Mouse (Mus musculus) CH12.LX (cell line): ENCODE results near the gene Sall4. TPM values are rescaled to one million over a fixed set of nuclear protein-coding genes. Genes with fewer than 3 reads are reported as not detected.

Experiments used
- DNase-seq: peaks from one replicate; pipeline ENCODE4 v3.0.0-alpha.2; 2013; ENCODE audit errors: extremely low read depth
- H3K27ac ChIP-seq: 2 replicates; pipeline ENCODE4 v1.5.1; 2012; ENCODE audit warnings: low read depth, mild to moderate bottlenecking, control low read depth, moderate library complexity; ENCODE audit not compliant: insufficient read depth
- H3K27me3 ChIP-seq: replicated peaks from 2 replicates; pipeline ENCODE3; 2012; ENCODE audit warnings: inconsistent platforms
- H3K36me3 ChIP-seq, 2 experiments: replicated peaks in 1 of 2; 2 replicates each; pipeline versions ENCODE3 to v1.6.1; 2012; ENCODE audit warnings: inconsistent platforms in 1 of 2, low read length in 1 of 2, mild to moderate bottlenecking in 1 of 2, mixed read lengths in 1 of 2, moderate library complexity in 1 of 2; ENCODE audit not compliant: control insufficient read depth in 1 of 2, insufficient read depth in 1 of 2
- H3K4me1 ChIP-seq, 2 experiments: 2 replicates each; pipeline ENCODE4 v1.6.1; 2012; ENCODE audit warnings: inconsistent platforms in 1 of 2, moderate library complexity in 1 of 2; ENCODE audit not compliant: insufficient read depth in 2 of 2, control insufficient read depth in 1 of 2
- H3K4me2 ChIP-seq: 2 replicates; pipeline ENCODE4 v1.6.1; 2012; ENCODE audit warnings: low read depth, mild to moderate bottlenecking, control low read depth; ENCODE audit not compliant: poor library complexity, insufficient read depth, severe bottlenecking
- H3K4me3 ChIP-seq, 3 experiments: fragments of 150-350 bp in 1 of 3; sonication (generic) in 1 of 3; replicated peaks in 1 of 3; 2 replicates each; pipeline versions ENCODE3 to v1.5.1; 2011 to 2012; ENCODE audit warnings: low read depth in 2 of 3, low read length in 2 of 3, mild to moderate bottlenecking in 2 of 3, moderate library complexity in 2 of 3, control low read depth in 1 of 3, improper control_type of control experiment in 1 of 3, inconsistent platforms in 1 of 3, mixed read lengths in 1 of 3; ENCODE audit not compliant: poor library complexity in 1 of 3
- H3K79me2 ChIP-seq: replicated peaks from 2 replicates; pipeline ENCODE4 v1.6.1; 2012; ENCODE audit warnings: mild to moderate bottlenecking, moderate library complexity; ENCODE audit not compliant: control insufficient read depth, poor library complexity, insufficient read depth, severe bottlenecking; ENCODE audit errors: extremely low read depth
- H3K9ac ChIP-seq: 2 replicates; pipeline ENCODE4 v1.6.1; 2012; ENCODE audit warnings: low read depth, mild to moderate bottlenecking, control low read depth, moderate library complexity; ENCODE audit not compliant: insufficient read depth
- H3K9me3 ChIP-seq: replicated peaks from 2 replicates; pipeline ENCODE3; 2012; ENCODE audit warnings: low read length, inconsistent platforms, mixed read lengths
- BHLHE40 ChIP-seq: IDR thresholded peaks from 2 replicates; pipeline ENCODE4 v1.6.1; 2011; ENCODE audit warnings: mild to moderate bottlenecking, low read depth, low read length, improper control_type of control experiment
- CHD2 ChIP-seq: IDR thresholded peaks from 2 replicates; pipeline ENCODE4 v1.6.1; 2011; ENCODE audit warnings: low read length, improper control_type of control experiment
- CTCF ChIP-seq, 2 experiments: IDR thresholded peaks in 1 of 2; conservative IDR thresholded peaks in 1 of 2; 2 replicates each; pipeline ENCODE4 v1.5.1; 2011 to 2012; ENCODE audit warnings: low read depth in 2 of 2, low read length in 2 of 2, improper control_type of control experiment in 1 of 2, inconsistent platforms in 1 of 2, mild to moderate bottlenecking in 1 of 2, moderate library complexity in 1 of 2
- EP300 ChIP-seq: IDR thresholded peaks from 2 replicates; pipeline ENCODE4 v1.6.1; 2011; ENCODE audit warnings: low read length, improper control_type of control experiment
- ETS1 ChIP-seq: conservative IDR thresholded peaks from 2 replicates; pipeline ENCODE4 v1.6.1; 2012; ENCODE audit warnings: low read depth, mild to moderate bottlenecking, inconsistent platforms, low read length, improper control_type of control experiment, moderate library complexity
- GABPA ChIP-seq: IDR thresholded peaks from 2 replicates; pipeline ENCODE4 v1.6.1; 2012; ENCODE audit warnings: low read depth, low read length, improper control_type of control experiment, inconsistent platforms; ENCODE audit not compliant: insufficient replicate concordance
- HCFC1 ChIP-seq: IDR thresholded peaks from 2 replicates; pipeline ENCODE4 v1.6.1; 2012; ENCODE audit warnings: low read depth, mild to moderate bottlenecking, inconsistent platforms, low read length, improper control_type of control experiment
- JUN ChIP-seq: IDR thresholded peaks from 2 replicates; pipeline ENCODE4 v1.6.1; 2011; ENCODE audit warnings: low read depth, mild to moderate bottlenecking, low read length, improper control_type of control experiment, moderate library complexity; ENCODE audit not compliant: insufficient read depth
- MAFK ChIP-seq: IDR thresholded peaks from 2 replicates; pipeline ENCODE4 v1.6.1; 2011; ENCODE audit warnings: low read length, improper control_type of control experiment; ENCODE audit not compliant: insufficient replicate concordance
- MEF2A ChIP-seq: IDR thresholded peaks from 2 replicates; pipeline ENCODE4 v1.6.1; 2014; ENCODE audit warnings: low read depth, mild to moderate bottlenecking, inconsistent platforms, low read length, improper control_type of control experiment, borderline replicate concordance
- MXI1 ChIP-seq: IDR thresholded peaks from 2 replicates; pipeline ENCODE4 v1.6.1; 2011; ENCODE audit warnings: mild to moderate bottlenecking, low read depth, low read length, improper control_type of control experiment
- RCOR1 ChIP-seq: conservative IDR thresholded peaks from 2 replicates; pipeline ENCODE4 v1.6.1; 2012; ENCODE audit warnings: low read depth, mild to moderate bottlenecking, inconsistent platforms, low read length, improper control_type of control experiment
- SIN3A ChIP-seq: IDR thresholded peaks from 2 replicates; pipeline ENCODE4 v1.6.1; 2012; ENCODE audit warnings: low read length, improper control_type of control experiment, inconsistent platforms
- SMC3 ChIP-seq: IDR thresholded peaks from 2 replicates; pipeline ENCODE4 v1.6.1; 2011; ENCODE audit warnings: low read depth, low read length, improper control_type of control experiment
- TCF12 ChIP-seq: IDR thresholded peaks from 2 replicates; pipeline ENCODE4 v1.6.1; 2014; ENCODE audit warnings: low read depth, mild to moderate bottlenecking, inconsistent platforms, low read length, improper control_type of control experiment
- USF2 ChIP-seq: conservative IDR thresholded peaks from 2 replicates; pipeline ENCODE4 v1.6.1; 2011; ENCODE audit warnings: low read depth, low read length, improper control_type of control experiment
- ZMIZ1 ChIP-seq: IDR thresholded peaks from 2 replicates; pipeline ENCODE4 v1.6.1; 2012; ENCODE audit warnings: low read depth, mild to moderate bottlenecking, inconsistent platforms, low read length, improper control_type of control experiment
- ZNF384 ChIP-seq: IDR thresholded peaks from 2 replicates; pipeline ENCODE4 v1.6.1; 2012; ENCODE audit warnings: low read depth, low read length, improper control_type of control experiment, inconsistent platforms
- dilution Hi-C: fragments of 300-500 bp; cut with MboI; formaldehyde crosslinking; loops from 2 replicates; pipeline ENCODE4 v1.14.3; 2020; ENCODE audit warnings: low sequenced_read_pairs; ENCODE audit not compliant: extremely low pct_unique_long_range_greater_than_20kb, extremely low pct_ligation_motif_present
- in situ Hi-C: fragments of 300-500 bp; cut with MboI; formaldehyde crosslinking; loops from 3 replicates; pipeline ENCODE4 v1.14.3; 2019; ENCODE audit warnings: low sequenced_read_pairs, low pct_ligation_motif_present, low pct_unique_long_range_greater_than_20kb, mixed read lengths
- polyA plus RNA-seq: library from polyadenylated mRNA; unstranded; fragments of >175 nt; gene quantifications from 2 replicates; pipeline ENCODE4 v1.2.1, GENCODE M21; 2012; ENCODE audit warnings: low read depth; ENCODE audit not compliant: insufficient read length
- total RNA-seq, 2 experiments: library from RNA; depleted of rRNA; stranded (reverse); fragments of 300-350 nt in 1 of 2; fragments of >200 nt in 1 of 2; gene quantifications; 2 replicates each; pipeline ENCODE4 v1.2.3; 2012 to 2014

The Sall4 gene
- total and polyA plus RNA-seq, 3 experiments = not detected

GRCm38 (mm10) chr2:168766538-168767361, 993 bp downstream of the Sall4 start:
- no peak overlapping the region for H3K9ac ChIP-seq
- H3K27me3 ChIP-seq = peaks cover 62% of the 10 kb centered on the region
- TF ChIP-seq MEF2A (no peak), SMC3 (no peak), MAFK (no peak), RCOR1 (no peak), CTCF (conservative IDR thresholded peaks at IDR 0.05 in 1 of 2, IDR thresholded peaks at IDR 0.05 in 1 of 2; ENCODE audit: low read depth in 2 of 2, low read length in 2 of 2) (no peak), EP300 (no peak), USF2 (no peak), ZMIZ1 (no peak), ETS1 (no peak), CHD2 (no peak)
- dilution Hi-C loops (no loop called here), in situ Hi-C loops (no loop called here)
- H3K4me1 ChIP-seq = peaks cover 0 to 6% of the 10 kb centered on the region in 2 experiments; a peak in 2 of 4 replicates
- H3K4me2 ChIP-seq = no peak overlapping the region
- peaks cover 18% of the 10 kb centered on the region for H3K9me3 ChIP-seq
- no peak for DNase-seq
- H3K79me2 ChIP-seq = no peaks in the 10 kb centered on the region
- H3K27ac ChIP-seq = no peak overlapping the region
- H3K36me3 ChIP-seq = no peaks in the 10 kb centered on the region
- H3K4me3 ChIP-seq = no peak overlapping the region

DNA sequence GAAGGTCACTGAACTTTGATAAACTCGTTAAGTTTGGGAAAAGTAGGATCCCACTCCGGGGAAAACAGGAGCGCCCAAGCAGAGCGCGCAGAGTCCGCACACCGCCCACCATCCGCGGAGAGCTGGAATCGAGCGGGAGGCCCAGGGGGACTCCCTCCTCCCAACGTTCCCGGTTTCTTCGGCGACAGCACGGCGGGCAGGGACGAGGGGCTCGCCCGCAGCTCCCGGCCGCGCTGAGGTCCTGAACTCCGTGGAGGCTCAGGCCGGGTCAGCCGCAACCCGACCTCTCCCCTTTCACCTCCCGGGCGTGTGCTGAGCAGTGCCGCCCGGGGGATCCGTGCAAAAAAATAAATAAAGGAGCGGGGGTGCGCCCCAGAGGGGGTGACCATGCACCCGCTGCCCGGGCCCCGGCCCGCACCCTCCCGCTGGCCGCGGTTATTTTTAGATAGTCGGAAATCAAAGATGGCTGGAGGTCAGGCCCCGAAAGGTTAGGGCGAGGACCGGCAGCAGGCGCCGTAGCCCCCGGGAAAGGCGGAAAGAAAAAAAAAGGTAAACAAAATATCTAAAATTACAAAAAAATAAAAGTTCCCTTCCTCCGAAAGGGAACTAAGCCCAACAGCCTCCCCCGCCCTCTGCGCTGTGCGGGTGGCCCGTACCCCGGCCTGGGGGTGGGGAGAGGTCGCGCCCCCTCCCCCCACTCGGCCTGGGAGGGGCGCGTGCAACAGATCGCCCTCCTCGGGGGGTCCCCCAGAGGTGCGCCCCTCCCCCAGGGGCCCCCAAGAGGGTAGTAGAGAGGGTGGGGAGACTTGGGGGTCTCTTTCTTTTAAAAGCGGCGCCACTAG, 1.8 kb downstream of the Sall4 start:
- Histone ChIP-seq H3K36me3 (no peaks in the 10 kb centered on the region), H3K4me3 (no peak overlapping the region), H3K4me1 (peaks cover 0 to 6% of the 10 kb centered on the region in 2 experiments; a peak in 2 of 4 replicates), H3K79me2 (no peaks in the 10 kb centered on the region), H3K27ac (no peak overlapping the region), H3K27me3 (peaks cover 67% of the 10 kb centered on the region), H3K4me2 (no peak overlapping the region)
- in situ Hi-C loops (no loop called here), dilution Hi-C loops (no loop called here)
- no peak for DNase-seq
- TF ChIP-seq BHLHE40 = no peak
- no peak for TF ChIP-seq GABPA
- TF ChIP-seq CTCF (conservative IDR thresholded peaks at IDR 0.05 in 1 of 2, IDR thresholded peaks at IDR 0.05 in 1 of 2; ENCODE audit: low read depth in 2 of 2, low read length in 2 of 2) = no peak
- TF ChIP-seq JUN = no peak
- no peak for TF ChIP-seq HCFC1
- TF ChIP-seq TCF12 = no peak
- TF ChIP-seq ZNF384 = no peak
- TF ChIP-seq CHD2 = no peak
- TF ChIP-seq SIN3A = no peak
- TF ChIP-seq MEF2A = no peak
- no peak for TF ChIP-seq RCOR1
- TF ChIP-seq MXI1 = no peak
- no peak for TF ChIP-seq SMC3
- no peak for TF ChIP-seq MAFK
- TF ChIP-seq, all 38 proteins: peak for 0
- Histone ChIP-seq H3K9me3 (peaks cover 18% of the 10 kb centered on the region), H3K9ac (no peak overlapping the region)
